Mouse (Mus musculus): Measurements from ENCODE around the gene Gzmk.

DNA sequence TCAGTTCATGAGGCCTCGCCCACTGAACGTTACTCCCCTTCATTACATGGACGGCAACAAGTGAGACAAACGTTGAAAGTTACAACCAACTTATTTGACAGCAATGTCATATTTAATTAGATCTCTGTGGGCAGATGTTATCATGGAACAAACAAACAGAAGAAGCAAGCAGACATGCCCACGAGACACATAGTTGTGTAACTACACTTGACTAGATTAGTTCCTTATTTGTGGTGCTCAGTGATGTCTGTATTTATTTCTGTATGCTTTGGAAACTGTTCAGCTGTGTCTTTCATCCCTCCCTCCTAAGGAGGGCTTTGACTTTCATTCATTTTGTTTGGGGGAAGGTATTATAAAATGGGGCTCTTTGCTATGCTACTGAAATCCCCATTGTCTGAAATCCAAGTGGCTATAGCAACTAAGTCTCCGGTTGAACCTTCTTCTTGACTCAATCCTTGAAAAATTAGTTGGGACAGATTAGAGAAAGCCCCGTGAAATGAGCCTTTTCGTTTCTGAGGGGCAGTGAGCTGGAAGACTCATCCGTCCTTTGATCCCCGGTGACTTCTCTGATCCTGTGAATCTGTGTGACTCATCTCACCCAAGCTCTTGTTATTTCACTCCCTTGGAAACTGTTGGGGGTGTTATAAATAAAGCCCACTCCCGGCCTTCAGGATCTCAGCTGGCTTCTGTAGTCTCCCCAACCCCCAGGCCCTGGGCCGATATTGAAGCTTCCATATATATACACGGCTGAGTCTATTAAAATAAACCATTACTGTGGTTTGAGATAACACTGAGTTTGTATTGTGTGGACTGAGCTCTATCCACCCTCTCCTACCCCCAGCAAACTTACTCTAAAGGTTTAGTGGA lies 28.7 kb downstream of the Gzmk start:
- no peak for TF ChIP-seq CTCF (IDR thresholded peaks at IDR 0.05; ENCODE audit: extremely low read depth, insufficient read length, insufficient replicate concordance, low read depth, low read length)
- no peak for TF ChIP-seq POLR2A (IDR thresholded peaks at IDR 0.05; ENCODE audit: low read depth, low read length)
